Mouse (Mus musculus): ENCODE measurements around the gene Ucn. TPM values are rescaled to one million over a fixed set of nuclear protein-coding genes. Genes with fewer than 3 reads are reported as not detected.

Ucn gene
- polyA plus RNA-seq, 1 experiment from 2014 or later: not detected

DNA sequence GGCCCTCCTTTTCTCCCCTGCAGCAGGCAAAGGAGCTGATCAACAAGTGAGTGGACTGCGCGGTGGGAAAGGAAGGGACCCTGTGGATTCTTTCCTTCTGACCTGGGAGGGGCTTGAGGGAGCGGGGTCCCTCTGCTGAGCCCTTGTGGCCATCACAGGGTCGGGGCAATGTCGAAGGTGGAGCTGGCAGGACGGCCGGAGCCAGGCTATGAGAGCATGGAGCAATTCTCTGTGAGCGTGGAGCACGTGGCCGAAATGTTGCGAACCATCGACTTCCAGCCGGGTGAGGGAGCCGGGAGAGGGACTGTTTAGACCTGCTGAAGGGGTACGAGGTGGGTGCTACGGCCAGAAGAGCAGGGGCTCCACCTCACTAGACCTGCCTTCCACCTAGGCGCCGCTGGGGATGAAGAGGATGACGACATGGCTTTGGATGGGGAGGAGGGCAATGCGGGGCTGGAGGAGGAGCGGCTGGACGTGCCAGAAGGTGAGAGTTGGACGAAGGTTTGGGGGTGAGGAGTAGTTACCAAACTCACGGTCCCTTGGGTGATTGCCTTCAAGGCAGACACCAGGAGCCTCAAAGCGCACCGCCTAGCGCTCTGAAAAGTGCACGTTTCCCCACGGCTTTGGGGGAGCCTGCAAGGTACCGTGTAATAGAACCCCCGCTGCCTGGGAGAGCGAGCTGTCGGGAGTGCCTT lies 1.8 kb downstream of the Ucn start:
- peaks cover 7% of the 10 kb centered on the region for H3K36me3 ChIP-seq (ENCODE audit: inconsistent target)
- H3K27ac ChIP-seq: no peak overlapping the region
- 10% methylated on average over 33 of the region's 33 CpGs for WGBS (ENCODE audit: missing documents)
- no peaks in the 10 kb centered on the region for H3K79me2 ChIP-seq (ENCODE audit: inconsistent target)
- H3K4me3 ChIP-seq (ENCODE audit: inconsistent target): no peak overlapping the region

GRCm38 (mm10) chr5:31126050-31126449 lies 12.6 kb downstream of the Ucn start:
- Histone ChIP-seq H3K79me2 (ENCODE audit: inconsistent target) (no peaks in the 10 kb centered on the region), H3K4me3 (ENCODE audit: inconsistent target) (no peak overlapping the region), H3K27ac (no peak overlapping the region), H3K36me3 (ENCODE audit: inconsistent target) (no peaks in the 10 kb centered on the region)
- 45% methylated on average over 5 of the region's 5 CpGs for WGBS (ENCODE audit: missing documents)

DNA sequence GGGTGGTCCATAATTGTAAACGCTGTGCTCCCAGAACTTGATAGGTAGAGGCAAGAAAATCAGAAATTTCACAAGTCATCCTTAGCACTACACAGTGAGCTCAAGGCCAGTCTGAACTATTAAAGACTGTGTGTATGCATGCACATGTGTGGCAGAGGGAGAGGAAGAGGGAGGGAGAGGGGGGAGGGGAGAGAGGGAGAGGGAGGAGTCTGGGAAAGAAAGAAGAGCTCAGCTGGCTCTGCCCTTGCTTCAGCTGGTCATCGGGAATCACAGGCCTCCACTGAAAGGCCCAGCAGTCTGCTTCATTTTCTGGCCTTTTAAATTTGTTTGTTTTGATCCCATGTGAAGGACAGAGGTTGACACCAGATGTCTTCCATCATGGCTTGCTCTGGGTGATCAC lies 15.1 kb downstream of the Ucn start:
- no peaks in the 10 kb centered on the region for H3K79me2 ChIP-seq (ENCODE audit: inconsistent target)
- H3K4me3 ChIP-seq (ENCODE audit: inconsistent target): no peak overlapping the region
- 48% methylated on average over 2 of the region's 2 CpGs for WGBS (ENCODE audit: missing documents)
- no peaks in the 10 kb centered on the region for H3K36me3 ChIP-seq (ENCODE audit: inconsistent target)
- no peak overlapping the region for H3K27ac ChIP-seq

GRCm38 (mm10) chr5:31121111-31121510 lies 17.5 kb downstream of the Ucn start:
- H3K27ac ChIP-seq: no peak overlapping the region
- 51% methylated on average over 8 of the region's 8 CpGs for WGBS (ENCODE audit: missing documents)
- H3K36me3 ChIP-seq (ENCODE audit: inconsistent target): no peaks in the 10 kb centered on the region

GRCm38 (mm10) chr5:31116912-31117311 lies 21.7 kb downstream of the Ucn start:
- H3K27ac ChIP-seq: no peak overlapping the region
- H3K36me3 ChIP-seq (ENCODE audit: inconsistent target): no peaks in the 10 kb centered on the region
- WGBS (ENCODE audit: missing documents): 36% methylated on average over 10 of the region's 10 CpGs
- H3K4me3 ChIP-seq (ENCODE audit: inconsistent target): no peak overlapping the region
- H3K79me2 ChIP-seq (ENCODE audit: inconsistent target): no peaks in the 10 kb centered on the region

More at GRCm38 (mm10) chr5:31121111-31121510, 17.5 kb downstream of the Ucn start:
- H3K79me2 ChIP-seq (ENCODE audit: inconsistent target): no peaks in the 10 kb centered on the region
- H3K4me3 ChIP-seq (ENCODE audit: inconsistent target): no peak overlapping the region

DNA sequence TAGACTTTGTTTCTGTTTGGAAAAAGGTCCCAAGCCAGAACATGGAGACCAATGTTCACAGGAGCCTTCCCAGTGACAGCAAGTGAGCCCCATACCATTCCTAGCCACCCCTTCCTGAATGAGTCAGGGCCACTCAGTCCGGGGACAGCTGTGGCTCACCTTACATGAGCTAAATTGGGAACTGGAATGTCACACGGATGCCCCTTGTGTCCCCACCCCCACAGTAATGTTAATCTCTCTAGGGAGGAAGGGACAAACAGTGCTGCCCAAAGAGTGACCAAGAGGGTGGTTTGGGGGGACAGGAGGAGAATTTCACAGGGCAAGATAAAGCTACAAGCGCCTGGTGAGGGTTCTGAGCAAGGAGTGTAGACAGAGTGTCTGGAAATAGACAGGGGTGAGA lies 22.3 kb downstream of the Ucn start, which contains the start of gene Trim54:
TSS of gene Trim54 (plus strand) at position 359 of the 400 bp plus-strand sequence.
- H3K36me3 ChIP-seq (ENCODE audit: inconsistent target): no peaks in the 10 kb centered on the region
- H3K4me3 ChIP-seq (ENCODE audit: inconsistent target): no peak within 1 kb of the TSS
- 31% methylated on average over 3 of the region's 3 CpGs for WGBS (ENCODE audit: missing documents)
- no peak within 1 kb of the TSS for H3K27ac ChIP-seq
- no peaks in the 10 kb centered on the region for H3K79me2 ChIP-seq (ENCODE audit: inconsistent target)

- WGBS (ENCODE audit: missing documents): 22% methylated on average over 7 of the region's 7 CpGs
Observed at GRCm38 (mm10) chr5:31110781-31111180, 27.8 kb downstream of the Ucn start.

GRCm38 (mm10) chr5:31108000-31108490 lies 30.6 kb downstream of the Ucn start, which contains the start of gene Slc30a3:
Slc30a3 (minus strand) TSS chr5:31108237.
- Histone ChIP-seq H3K27ac (no peak within 1 kb of the TSS), H3K79me2 (ENCODE audit: inconsistent target) (no peaks in the 10 kb centered on the region), H3K4me3 (ENCODE audit: inconsistent target) (no peak within 1 kb of the TSS), H3K36me3 (ENCODE audit: inconsistent target) (no peaks in the 10 kb centered on the region)
- 92% methylated on average over 18 of the region's 18 CpGs for WGBS (ENCODE audit: missing documents)

More at GRCm38 (mm10) chr5:31110781-31111180, 27.8 kb downstream of the Ucn start:
- H3K4me3 ChIP-seq (ENCODE audit: inconsistent target): no peak overlapping the region
- H3K27ac ChIP-seq: no peak overlapping the region
- no peaks in the 10 kb centered on the region for H3K79me2 ChIP-seq (ENCODE audit: inconsistent target)
- H3K36me3 ChIP-seq (ENCODE audit: inconsistent target): no peaks in the 10 kb centered on the region

DNA sequence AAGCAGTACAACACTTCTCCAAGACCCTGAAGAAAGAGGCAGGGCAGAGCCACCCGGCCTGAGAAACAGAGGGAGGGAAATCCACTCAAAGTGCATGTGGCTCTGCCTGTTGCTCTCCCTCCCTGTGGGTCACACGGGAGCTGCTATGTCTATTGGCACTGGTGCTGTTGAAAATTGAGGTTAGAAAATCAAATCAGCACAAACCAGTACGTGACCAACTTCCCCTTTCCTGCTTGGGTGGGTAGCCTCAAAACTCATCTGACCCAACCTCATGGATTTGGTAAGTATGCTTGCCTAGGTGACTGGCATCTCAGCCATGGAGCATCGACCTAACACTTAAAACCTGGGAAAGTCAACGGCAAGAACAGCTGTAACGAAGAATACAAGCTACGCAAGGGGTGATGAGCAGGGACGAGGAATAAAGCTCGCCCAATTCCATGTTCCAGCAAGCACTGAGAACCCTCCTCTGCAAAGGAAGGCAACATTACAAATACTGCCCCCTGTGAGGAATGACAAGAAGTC lies 32.8 kb downstream of the Ucn start, which contains the start of gene Dnajc5g:
TSS of gene Dnajc5g (plus strand) at position 472 of the 522 bp plus-strand sequence.
- no peaks in the 10 kb centered on the region for H3K36me3 ChIP-seq (ENCODE audit: inconsistent target)
- no peak within 1 kb of the TSS for H3K27ac ChIP-seq
- H3K79me2 ChIP-seq (ENCODE audit: inconsistent target): no peaks in the 10 kb centered on the region
- 52% methylated on average over 9 of the region's 9 CpGs for WGBS (ENCODE audit: missing documents)
- no peak within 1 kb of the TSS for H3K4me3 ChIP-seq (ENCODE audit: inconsistent target)

- H3K27ac ChIP-seq: no peak overlapping the region
- H3K4me3 ChIP-seq (ENCODE audit: inconsistent target): peak overlapping the region; percentile 10; the same call in 1 of the 2 replicates
- WGBS (ENCODE audit: missing documents): 40% methylated on average over 11 of the region's 11 CpGs
- no peaks in the 10 kb centered on the region for H3K36me3 ChIP-seq (ENCODE audit: inconsistent target)
- no peaks in the 10 kb centered on the region for H3K79me2 ChIP-seq (ENCODE audit: inconsistent target)
Observed at GRCm38 (mm10) chr5:31095711-31096480, 42.7 kb downstream of the Ucn start.

- H3K36me3 ChIP-seq (ENCODE audit: inconsistent target): no peaks in the 10 kb centered on the region
- no peak overlapping the region for H3K27ac ChIP-seq
- WGBS (ENCODE audit: missing documents): 1% methylated on average over 59 of the region's 59 CpGs
Observed at GRCm38 (mm10) chr5:31094799-31095691, 43.6 kb downstream of the Ucn start.

GRCm38 (mm10) chr5:31094100-31094798 lies 44.4 kb downstream of the Ucn start:
- H3K27ac ChIP-seq: no peak overlapping the region
- WGBS (ENCODE audit: missing documents): 5% methylated on average over 28 of the region's 29 CpGs
- H3K36me3 ChIP-seq (ENCODE audit: inconsistent target): no peaks in the 10 kb centered on the region
- H3K4me3 ChIP-seq (ENCODE audit: inconsistent target): no peak overlapping the region
- no peaks in the 10 kb centered on the region for H3K79me2 ChIP-seq (ENCODE audit: inconsistent target)

More at GRCm38 (mm10) chr5:31094799-31095691, 43.6 kb downstream of the Ucn start:
- no peaks in the 10 kb centered on the region for H3K79me2 ChIP-seq (ENCODE audit: inconsistent target)
- peak overlapping the region; percentile 10; the same call in 1 of the 2 replicates for H3K4me3 ChIP-seq (ENCODE audit: inconsistent target)
